Mouse (Mus musculus): ENCODE measurements around the gene Abhd12. TPM values are rescaled to one million over a fixed set of nuclear protein-coding genes. Genes with fewer than 3 reads are reported as not detected.

Abhd12 gene
- polyA plus RNA-seq, 1 experiment from 2014 or later = 78.5 TPM

- H3K27me3 ChIP-seq = no peaks in the 10 kb centered on the region
- ChIA-PET CTCF (no interaction called here), POLR2A (no interaction called here)
- DNase-seq (ENCODE audit: low read depth, low spot score) = no peak
- no peak for ATAC-seq
- in situ Hi-C loops (cut with MboI; ENCODE audit: low pct_unique_long_range_greater_than_20kb) = no loop called here
- TF ChIP-seq CTCF (IDR thresholded peaks at IDR 0.05) = no peak
These were observed 24.6 kb upstream of the Abhd12 start for GRCm38 (mm10) chr2:150929156-150929555.

GRCm38 (mm10) chr2:150927038-150927720 lies 22.6 kb upstream of the Abhd12 start:
- no peaks in the 10 kb centered on the region for H3K27me3 ChIP-seq
- TF ChIP-seq CTCF (IDR thresholded peaks at IDR 0.05) = no peak
- ChIA-PET POLR2A (interaction anchor here (0.7 kb wide), 1 partner anchor 21 kb away, joined by 3 read pairs; no protein-coding TSS in a partner anchor), CTCF (interaction anchor here (0.8 kb wide), 1 partner anchor 16 kb away, joined by 3 read pairs; no protein-coding TSS in a partner anchor)
- in situ Hi-C loops (cut with MboI; ENCODE audit: low pct_unique_long_range_greater_than_20kb) = no loop called here
- ATAC-seq (no peak), DNase-seq (ENCODE audit: low read depth, low spot score) (no peak)

GRCm38 (mm10) chr2:150923505-150923904 lies 19.0 kb upstream of the Abhd12 start:
- DNase-seq (ENCODE audit: low read depth, low spot score) (no peak), ATAC-seq (no peak)
- POLR2A ChIA-PET = no interaction called here
- CTCF ChIA-PET = interaction anchor here (0.9 kb wide), 1 partner anchor 13 kb away, joined by 3 read pairs; no protein-coding TSS in a partner anchor
- no peak for TF ChIP-seq CTCF (IDR thresholded peaks at IDR 0.05)
- H3K27me3 ChIP-seq = no peaks in the 10 kb centered on the region
- in situ Hi-C loops (cut with MboI; ENCODE audit: low pct_unique_long_range_greater_than_20kb) = no loop called here

- ATAC-seq = no peak
- TF ChIP-seq CTCF (IDR thresholded peaks at IDR 0.05) = no peak
- in situ Hi-C loops (cut with MboI; ENCODE audit: low pct_unique_long_range_greater_than_20kb) = no loop called here
- CTCF ChIA-PET = interaction anchor here (0.9 kb wide), 1 partner anchor 13 kb away, joined by 3 read pairs; no protein-coding TSS in a partner anchor
- no peaks in the 10 kb centered on the region for H3K27me3 ChIP-seq
- POLR2A ChIA-PET = no interaction called here
- DNase-seq (ENCODE audit: low read depth, low spot score) = no peak
These were observed 18.5 kb upstream of the Abhd12 start for GRCm38 (mm10) chr2:150923026-150923425.

GRCm38 (mm10) chr2:150922165-150922564 lies 17.6 kb upstream of the Abhd12 start:
- H3K27me3 ChIP-seq = no peaks in the 10 kb centered on the region
- ChIA-PET POLR2A (no interaction called here), CTCF (no interaction called here)
- no peak for TF ChIP-seq CTCF (IDR thresholded peaks at IDR 0.05)
- in situ Hi-C loops (cut with MboI; ENCODE audit: low pct_unique_long_range_greater_than_20kb) = no loop called here
- no peak for DNase-seq (ENCODE audit: low read depth, low spot score)
- ATAC-seq = no peak

GRCm38 (mm10) chr2:150921697-150922096 lies 17.2 kb upstream of the Abhd12 start:
- ChIA-PET CTCF (no interaction called here), POLR2A (no interaction called here)
- H3K27me3 ChIP-seq = no peaks in the 10 kb centered on the region
- in situ Hi-C loops (cut with MboI; ENCODE audit: low pct_unique_long_range_greater_than_20kb) = no loop called here
- TF ChIP-seq CTCF (IDR thresholded peaks at IDR 0.05) = no peak
- DNase-seq (ENCODE audit: low read depth, low spot score) = no peak
- no peak for ATAC-seq

GRCm38 (mm10) chr2:150920543-150920942 lies 16.0 kb upstream of the Abhd12 start:
- ATAC-seq (no peak), DNase-seq (ENCODE audit: low read depth, low spot score) (no peak)
- no peak for TF ChIP-seq CTCF (IDR thresholded peaks at IDR 0.05)
- CTCF ChIA-PET = interaction anchor here (1.4 kb wide), 1 partner anchor 14 kb away, joined by 3 read pairs; no protein-coding TSS in a partner anchor
- no peaks in the 10 kb centered on the region for H3K27me3 ChIP-seq
- in situ Hi-C loops (cut with MboI; ENCODE audit: low pct_unique_long_range_greater_than_20kb) = no loop called here
- POLR2A ChIA-PET = interaction anchor here (0.6 to 1.5 kb wide), 2 partner anchors 11 to 1002 kb away, joined by 4 to 6 read pairs; no protein-coding TSS in a partner anchor

- no peak for TF ChIP-seq CTCF (IDR thresholded peaks at IDR 0.05)
- CTCF ChIA-PET = interaction anchor here (0.6 kb wide), 1 partner anchor 82 kb away, joined by 3 read pairs; no protein-coding TSS in a partner anchor
- no peaks in the 10 kb centered on the region for H3K27me3 ChIP-seq
- POLR2A ChIA-PET = interaction anchor here (0.6 kb wide), 1 partner anchor 38 kb away, joined by 4 read pairs; no protein-coding TSS in a partner anchor
- ATAC-seq = no peak
- in situ Hi-C loops (cut with MboI; ENCODE audit: low pct_unique_long_range_greater_than_20kb) = no loop called here
- DNase-seq (ENCODE audit: low read depth, low spot score) = no peak
These were observed 14.2 kb upstream of the Abhd12 start for GRCm38 (mm10) chr2:150918720-150919119.

- CTCF ChIA-PET = no interaction called here
- ATAC-seq (no peak), DNase-seq (ENCODE audit: low read depth, low spot score) (no peak)
- POLR2A ChIA-PET = no interaction called here
- no peaks in the 10 kb centered on the region for H3K27me3 ChIP-seq
- in situ Hi-C loops (cut with MboI; ENCODE audit: low pct_unique_long_range_greater_than_20kb) = no loop called here
- no peak for TF ChIP-seq CTCF (IDR thresholded peaks at IDR 0.05)
These were observed 11.2 kb upstream of the Abhd12 start for GRCm38 (mm10) chr2:150915786-150916185.

GRCm38 (mm10) chr2:150914781-150915515 lies 10.4 kb upstream of the Abhd12 start:
- CTCF ChIA-PET = no interaction called here
- POLR2A ChIA-PET = no interaction called here
- TF ChIP-seq CTCF (IDR thresholded peaks at IDR 0.05) = no peak
- in situ Hi-C loops (cut with MboI; ENCODE audit: low pct_unique_long_range_greater_than_20kb) = no loop called here
- no peaks in the 10 kb centered on the region for H3K27me3 ChIP-seq
- no peak for DNase-seq (ENCODE audit: low read depth, low spot score)
- ATAC-seq = no peak

All from Patski (cell line).